In genomic region chr19:3942315-3942714, GRCm38 (mm10) we compare ENCODE assay signal across 18 mouse cellular contexts. TPM values are rescaled to one million over a fixed set of nuclear protein-coding genes. Genes with fewer than 3 reads are reported as not detected.
"Had no signal": no experiment of that assay in that cellular context is flagged by ENCODE, and none has a peak within 500 bp of the region (broad histone marks: within the 10 kb centered on the region; RNA-seq: fewer than 3 reads in every experiment).

No protein-coding gene starts in this region.

- H3K4me2 ChIP-seq: midbrain, embryonic 11.5 days; midbrain, embryonic 15.5 days had no signal

- H3K27me3 ChIP-seq: intestine, embryonic 15.5 days; kidney, embryonic 15.5 days; lung, embryonic 15.5 days; stomach, embryonic 15.5 days had no signal

- ATAC-seq: midbrain, embryonic 15.5 days had no signal

- H3K9ac ChIP-seq: intestine, embryonic 15.5 days; kidney, embryonic 15.5 days; limb, embryonic 15.5 days; lung, embryonic 15.5 days; midbrain, embryonic 15.5 days; stomach, embryonic 15.5 days had no signal

- H3K4me1 ChIP-seq: lung, embryonic 15.5 days; midbrain, embryonic 15.5 days had no signal

- DNase-seq: kidney, adult 2 months; lung, postnatal 14 days; right cerebral cortex, adult 18-20 months; right cerebral cortex, postnatal 25 days; thymus, postnatal 36 days had no signal

- H3K27ac ChIP-seq: intestine, embryonic 15.5 days; kidney, embryonic 15.5 days; left cerebral cortex, adult 2 months; limb, embryonic 15.5 days; lung, embryonic 15.5 days; macrophage; midbrain, embryonic 15.5 days; stomach, embryonic 15.5 days had no signal

- H3K36me3 ChIP-seq: intestine, embryonic 15.5 days; kidney, embryonic 15.5 days; limb, embryonic 15.5 days; lung, embryonic 15.5 days; midbrain, embryonic 15.5 days; stomach, embryonic 15.5 days had no signal

- H3K9me3 ChIP-seq: intestine, embryonic 15.5 days; kidney, embryonic 15.5 days; limb, embryonic 15.5 days; lung, embryonic 15.5 days; megakaryocyte, embryonic 14.5 days; midbrain, embryonic 15.5 days; stomach, embryonic 15.5 days had no signal

- H3K4me3 ChIP-seq: intestine, embryonic 15.5 days; kidney, embryonic 15.5 days; left cerebral cortex, adult 2 months; limb, embryonic 15.5 days; lung, embryonic 15.5 days; megakaryocyte, embryonic 14.5 days; midbrain, embryonic 15.5 days; stomach, embryonic 15.5 days had no signal

RNA-seq across cellular contexts. Expression of gene Aldh3b3, which starts 16.1 kb away (rescaled TPM):
- total RNA-seq: layer of hippocampus, postnatal 25 days had no signal
- polyA plus RNA-seq: intestine, embryonic 15.5 days; kidney, embryonic 15.5 days; limb, embryonic 11.5 days; macrophage; midbrain, embryonic 11.5 days; midbrain, embryonic 15.5 days; neural tube, embryonic 14.5 days had no signal

RNA-seq across cellular contexts. Expression of gene Aldh3b2, which starts 29.8 kb away (rescaled TPM):
- polyA plus RNA-seq: macrophage had no signal
